Mouse (Mus musculus): ENCODE data around the gene Atg4d.

DNA sequence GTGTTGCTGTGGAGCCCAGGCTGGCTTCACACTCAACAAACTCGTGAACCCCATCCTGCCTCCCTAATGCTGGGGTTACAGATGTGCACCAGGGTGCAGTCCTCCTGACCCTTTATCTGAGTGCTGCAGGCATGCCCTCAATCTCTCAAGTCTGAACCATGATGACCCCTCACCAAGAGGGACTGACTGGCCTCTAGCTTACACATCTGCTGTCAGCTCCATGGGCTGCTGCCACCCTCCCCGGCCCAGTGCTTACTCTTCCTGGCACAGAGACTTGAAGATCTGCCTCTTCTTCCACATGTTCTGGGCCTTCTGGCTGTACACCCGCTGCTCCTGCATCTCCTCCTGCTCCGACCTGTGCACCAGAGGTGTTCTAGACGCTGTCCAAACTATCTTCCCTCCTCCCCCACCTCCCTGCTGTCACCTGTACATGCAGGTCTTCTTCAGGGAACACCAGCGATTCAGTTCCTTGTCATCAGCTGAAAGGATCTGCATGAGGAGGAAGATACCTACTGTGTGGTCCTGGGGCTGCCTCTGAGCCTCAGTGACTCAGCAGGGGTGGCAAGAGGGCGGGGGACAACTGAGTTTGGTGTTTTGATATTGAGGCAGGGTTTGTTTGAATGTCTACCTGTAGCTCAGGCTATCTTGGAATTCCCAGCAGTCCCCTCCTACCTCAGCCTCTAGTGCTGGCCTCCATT lies 10.1 kb downstream of the Atg4d start:
- no peak for TF ChIP-seq MAX (IDR thresholded peaks at IDR 0.05; ENCODE audit: low read depth)
- TF ChIP-seq E2F4 (IDR thresholded peaks at IDR 0.05; ENCODE audit: insufficient read depth) = no peak
- TF ChIP-seq POLR2AphosphoS2 (IDR thresholded peaks at IDR 0.05; ENCODE audit: insufficient read length, low read depth) = peak; percentile 71
- TF ChIP-seq TCF3 (IDR thresholded peaks at IDR 0.05; ENCODE audit: insufficient read length, low read depth) = no peak
- no peak for TF ChIP-seq POLR2A (IDR thresholded peaks at IDR 0.05; ENCODE audit: insufficient read length, low read depth)

Measured in myocyte (in vitro differentiated cells).